7 mouse cellular contexts compared by ENCODE assay signal in the genomic region with DNA sequence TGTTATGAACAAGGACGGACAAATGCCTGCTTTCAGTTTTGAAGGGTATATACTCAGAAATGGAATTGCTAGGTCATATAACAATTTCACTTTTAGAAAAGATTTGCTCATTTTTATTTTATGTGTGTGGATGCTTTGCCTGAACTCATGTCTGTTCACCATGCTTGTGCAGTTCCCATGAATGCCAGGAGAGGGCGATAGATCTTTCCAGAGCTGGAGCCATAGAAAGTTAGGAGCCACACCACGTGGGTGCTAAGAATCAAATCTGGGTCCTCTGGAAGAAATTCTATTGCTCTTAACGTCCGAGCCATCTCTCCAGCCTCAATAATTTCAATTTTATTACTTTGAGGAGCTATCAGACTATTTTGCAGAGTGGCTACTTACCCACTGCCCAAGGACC.
A peak's percentile ranks its signal among the peaks of the same experiment; 100 is the strongest.
DNase-seq lines count a peak whose midpoint lies in the region; ATAC-seq lines count a peak whose summit lies in the region.

No protein-coding gene starts in this region.

- ATAC-seq in cerebellum, adult (ENCODE audit: insufficient number of reproducible peaks, low FRiP score, low TSS enrichment) = no peak
- ATAC-seq in frontal cortex, adult (ENCODE audit: low TSS enrichment) = no peak

- peak; percentile 31 for DNase-seq in kidney, postnatal 10 days
- DNase-seq in kidney, postnatal 14 days = no peak
- peak; percentile 18 to 31 for DNase-seq in CD8-positive naive resting alpha-beta T cell, adult 2 months (ENCODE audit: low read depth in 2 of 2, low spot score in 2 of 2)
- DNase-seq in MEL-GATA-1-ER (ENCODE audit: extremely low read depth, low read depth) = peak; percentile 21
- peak; percentile 52 for DNase-seq in naive thymus-derived CD4-positive, alpha-beta T cell, adult 2 months (ENCODE audit: low read depth)
